Mouse (Mus musculus) gastrocnemius, postnatal 25 days (tissue): ENCODE measurements around the gene Il3. TPM values are rescaled to one million over a fixed set of nuclear protein-coding genes. Genes with fewer than 3 reads are reported as not detected.
"Not testable (repeated sequence)": the region's sequence is repeated elsewhere in the genome, so short reads cannot be mapped to it uniquely, and the experiment has no call there.

Experiments used
- DNase-seq: peaks from one replicate; pipeline ENCODE4 v3.0.0; 2022
- long read RNA-seq, 2 experiments: library from polyadenylated mRNA; stranded (forward); transcript quantifications; one replicate each; pipeline ENCODE4 v2.0.0; 2021
- total RNA-seq, 2 experiments: library from RNA; stranded (reverse); gene quantifications; 1 replicate in 1 of 2; 2 replicates in 1 of 2; pipeline ENCODE4 v1.2.3; 2021

Gene Il3
- not detected for total RNA-seq
- long read RNA-seq, experiment 1 = 0 reads
- long read RNA-seq, experiment 2 = 0 reads

DNA sequence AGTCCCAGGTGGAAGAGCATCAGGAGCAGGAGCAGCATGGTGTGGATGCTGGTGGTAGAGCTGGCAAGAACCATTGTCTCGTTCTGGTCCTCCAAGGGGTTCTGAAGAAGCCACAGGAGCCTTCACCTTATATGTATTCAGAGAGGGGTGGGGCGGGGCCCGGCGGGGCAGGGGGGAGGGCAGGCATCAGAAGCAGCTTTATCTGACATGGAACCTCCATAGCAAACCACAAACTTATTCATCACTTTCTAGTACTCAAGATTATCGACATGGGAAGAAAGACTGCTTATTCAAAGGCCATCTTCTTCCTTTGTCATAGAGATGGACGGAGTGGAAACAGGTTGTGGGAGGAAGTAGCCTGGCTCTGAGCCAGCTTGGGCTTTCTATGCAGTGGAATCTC, at the start of gene Il3:
Gene Il3 (minus strand): TSS at position 101 of the 400 bp plus-strand sequence.
- no peak for DNase-seq

DNA sequence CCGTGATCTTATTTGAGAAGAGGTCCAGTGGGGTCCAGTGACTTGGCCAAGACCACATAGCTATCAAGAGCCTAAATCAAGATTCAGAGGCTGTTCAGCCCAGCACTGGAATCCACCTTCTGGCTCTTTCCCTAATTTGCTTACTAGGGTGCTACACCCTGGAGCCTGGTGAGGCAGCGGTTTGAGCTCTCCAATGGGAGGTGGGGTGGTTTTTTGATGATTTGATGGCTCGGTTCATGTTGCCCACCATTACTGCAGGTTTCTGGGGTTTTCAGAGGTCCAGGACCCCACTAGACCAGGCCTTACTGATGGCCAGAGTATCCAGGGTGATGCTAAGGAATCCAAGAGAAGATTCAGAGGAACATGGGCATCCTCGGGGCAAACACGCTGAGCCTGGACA, 48.3 kb upstream of the Il3 start:
- no peak for DNase-seq

DNA sequence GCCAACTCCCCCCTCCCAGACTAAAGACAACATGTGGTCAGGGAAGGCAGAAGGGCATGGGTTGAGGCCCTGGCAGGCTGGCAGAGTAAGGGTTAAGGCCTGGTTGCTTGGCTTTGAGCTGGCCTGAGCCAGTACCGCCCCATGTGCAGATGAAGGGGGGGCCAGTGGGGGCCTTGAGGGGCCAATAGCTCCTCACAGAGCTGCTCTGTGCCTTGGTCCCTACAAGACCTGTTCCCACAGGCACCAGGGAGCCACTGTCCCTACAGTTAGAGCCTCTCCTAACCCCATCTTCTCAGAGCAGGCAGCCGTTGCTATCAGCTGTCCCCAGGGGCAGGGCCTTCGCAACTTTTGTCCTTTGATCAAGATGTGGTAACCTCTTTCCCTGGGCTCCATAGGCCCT, 47.7 kb upstream of the Il3 start:
- no peak for DNase-seq

DNA sequence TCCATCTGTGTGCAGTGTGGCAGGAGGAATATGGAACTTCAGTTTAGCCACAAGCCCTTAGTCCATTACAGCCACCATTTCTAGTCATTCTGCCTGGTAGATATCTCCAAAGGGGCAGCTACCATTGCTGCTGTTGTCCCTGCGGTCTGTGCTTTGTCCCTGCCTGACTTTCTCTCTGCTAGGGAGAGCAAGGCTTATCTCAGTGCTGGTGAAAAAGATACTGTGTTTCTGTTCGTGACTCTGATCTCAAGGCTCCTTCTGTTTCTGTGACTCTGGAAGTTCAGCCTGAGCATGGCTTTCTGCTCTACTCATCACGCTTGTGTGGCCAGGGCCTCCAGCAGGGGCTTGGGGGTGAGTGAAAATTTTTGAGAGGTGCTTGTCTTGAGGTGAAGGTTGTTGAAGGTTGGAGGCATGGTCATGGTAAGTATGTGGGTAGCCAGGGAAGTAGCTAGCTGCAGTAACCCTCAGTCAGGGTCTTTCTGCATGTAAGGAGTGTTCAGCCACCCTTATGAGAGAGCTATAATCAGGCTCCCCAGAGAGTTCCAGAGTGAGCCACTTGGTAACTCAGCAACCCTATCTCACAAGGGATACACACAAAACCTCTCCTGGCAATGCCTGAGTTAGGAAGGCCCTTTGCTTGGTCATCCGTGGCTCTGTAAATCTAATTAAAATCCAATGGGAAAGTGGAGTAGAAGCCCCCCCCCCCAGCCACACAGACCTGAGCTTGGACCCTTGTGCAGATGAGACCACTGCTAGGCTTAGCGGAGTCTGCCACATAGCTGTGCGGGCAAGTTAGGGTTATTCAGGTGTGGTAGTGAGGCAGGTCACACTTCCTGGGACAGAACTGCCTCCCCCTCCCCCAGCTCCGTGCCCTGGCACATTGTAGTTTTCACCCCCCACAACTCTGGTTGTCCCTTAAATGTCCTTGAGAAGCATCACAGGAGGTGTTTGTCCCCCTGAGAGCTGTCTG, 46.6 kb upstream of the Il3 start:
- no peak for DNase-seq

DNA sequence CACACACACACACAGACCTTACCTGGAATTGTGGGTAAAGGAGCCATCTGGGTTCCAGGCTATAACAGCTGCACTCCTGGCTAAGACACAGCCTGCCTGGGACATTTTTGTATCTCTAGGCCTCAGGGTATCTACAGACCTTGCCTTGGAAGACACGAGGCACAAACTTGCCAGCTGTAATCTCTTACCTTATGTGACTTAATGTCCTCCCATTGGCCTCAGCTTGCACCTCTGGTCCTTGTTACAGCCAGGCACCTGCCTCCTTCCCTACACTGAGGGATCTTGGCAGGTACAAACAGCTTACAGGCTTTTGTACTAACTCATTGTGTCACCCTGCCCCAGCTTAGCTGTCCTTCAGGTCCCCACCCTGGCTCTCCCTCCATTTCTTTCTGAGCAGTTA, 45.5 kb upstream of the Il3 start:
- DNase-seq = peak; percentile 21

DNA sequence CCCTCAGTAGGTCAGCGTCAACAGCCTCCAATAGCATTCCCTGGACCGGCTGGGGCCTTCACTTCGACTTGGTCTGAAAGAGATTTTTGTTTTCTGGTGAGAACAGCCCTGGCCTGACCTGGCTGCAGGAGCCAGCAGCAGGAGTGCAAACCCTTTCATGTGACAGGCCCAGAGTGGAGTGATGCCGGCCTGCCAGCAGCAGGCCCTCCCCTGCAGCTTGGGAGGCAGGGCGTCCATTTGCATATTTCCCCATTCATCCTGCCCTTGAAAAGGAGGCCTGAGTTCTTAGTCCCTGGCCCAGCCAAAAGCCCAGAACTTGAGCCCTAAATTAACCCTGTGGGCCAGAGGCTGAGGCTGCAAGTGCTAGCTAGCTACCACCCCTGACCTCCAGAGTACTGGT, 44.9 kb upstream of the Il3 start:
- peak; percentile 46 for DNase-seq

DNA sequence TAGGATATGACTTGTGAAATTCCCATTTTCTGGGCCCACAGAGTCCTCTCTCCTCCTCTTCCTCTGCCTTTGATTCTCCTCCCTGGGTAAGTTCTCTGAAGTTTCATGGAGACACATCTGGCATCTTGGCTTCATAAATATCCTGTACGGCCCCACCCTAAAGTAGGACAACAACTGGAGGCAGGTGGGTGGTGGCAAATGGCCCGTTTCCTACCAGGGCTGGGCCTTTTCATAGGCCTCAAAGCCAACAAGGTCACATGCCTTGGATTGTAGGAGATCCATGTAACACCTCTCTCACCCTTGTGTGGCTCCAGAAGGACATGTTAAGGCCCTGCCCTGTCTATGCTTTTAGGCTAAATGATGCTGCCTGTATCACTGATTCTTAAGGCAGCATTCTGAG, 43.5 kb upstream of the Il3 start:
- no peak for DNase-seq

DNA sequence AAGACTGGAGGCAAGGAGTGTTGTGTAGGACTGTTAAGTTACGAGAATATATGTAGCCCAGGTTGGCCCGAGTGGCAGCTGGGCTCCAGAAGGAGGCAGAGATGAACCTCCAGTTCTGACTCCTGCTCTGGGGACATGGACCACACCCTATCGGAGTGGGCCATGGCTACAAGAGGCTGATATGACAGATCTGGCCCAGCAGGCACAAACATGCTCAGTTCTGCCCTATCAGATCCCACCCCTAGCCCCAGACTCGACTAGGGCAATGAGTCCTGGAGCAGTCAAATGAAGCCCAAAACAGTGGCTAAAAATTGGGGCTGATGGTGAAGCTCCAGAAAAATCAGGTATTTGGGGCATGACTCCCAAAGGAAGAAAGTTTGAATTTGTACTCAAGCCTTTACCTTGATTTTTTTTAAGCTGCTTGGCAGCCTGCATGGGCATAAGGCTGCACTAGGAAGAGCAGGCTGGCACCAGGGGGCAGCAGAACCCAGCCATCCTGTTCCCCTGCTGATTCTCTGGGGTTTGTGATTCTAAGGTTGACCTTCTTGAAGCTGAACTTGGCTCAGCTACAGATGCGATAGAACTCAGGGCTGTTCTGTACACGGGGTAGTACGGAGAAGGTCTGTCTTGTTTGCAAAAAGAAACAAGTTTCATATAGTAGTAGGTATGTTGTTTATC, 40.2 kb upstream of the Il3 start:
- peak; percentile 44 for DNase-seq

DNA sequence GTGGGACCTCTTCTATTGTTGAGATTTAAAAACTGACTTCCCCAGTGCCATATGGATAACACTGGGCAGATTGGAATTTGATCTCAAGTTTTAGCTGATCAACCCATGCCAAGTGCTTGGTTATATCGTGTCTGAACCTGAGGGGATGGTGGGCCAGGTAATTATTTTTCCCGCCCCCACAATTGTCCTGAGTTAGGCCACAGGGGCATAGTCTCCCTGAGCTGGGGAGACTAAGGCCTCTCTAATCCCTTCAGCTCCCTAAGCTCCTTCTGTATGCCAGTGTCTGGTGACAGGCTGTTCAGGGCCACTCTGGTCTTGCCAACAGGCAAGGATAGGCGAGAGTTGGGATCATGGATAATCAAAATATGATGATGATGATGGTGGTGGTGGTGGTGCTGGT, 38.3 kb upstream of the Il3 start:
- DNase-seq = no peak

DNA sequence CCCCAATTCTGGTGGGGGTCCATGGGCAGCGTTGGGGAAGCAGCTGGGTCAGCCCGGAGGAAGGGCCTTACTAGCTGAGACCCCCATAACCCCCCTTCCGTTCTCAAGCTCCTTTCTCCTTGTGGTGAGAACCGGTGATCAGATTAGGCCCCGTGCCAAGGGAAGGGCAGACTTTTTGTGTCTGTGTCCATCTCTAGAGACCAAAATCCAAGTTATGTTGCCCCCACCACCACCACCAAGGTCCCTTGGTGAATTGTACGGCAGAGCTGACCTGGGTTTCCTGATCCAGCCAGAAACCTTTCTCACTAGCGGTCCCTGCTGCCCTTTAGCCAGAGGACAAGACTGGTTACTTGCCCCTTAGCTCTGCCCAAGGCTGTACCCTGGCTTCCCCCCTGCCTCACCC, 37.4 kb upstream of the Il3 start:
- no peak for DNase-seq

DNA sequence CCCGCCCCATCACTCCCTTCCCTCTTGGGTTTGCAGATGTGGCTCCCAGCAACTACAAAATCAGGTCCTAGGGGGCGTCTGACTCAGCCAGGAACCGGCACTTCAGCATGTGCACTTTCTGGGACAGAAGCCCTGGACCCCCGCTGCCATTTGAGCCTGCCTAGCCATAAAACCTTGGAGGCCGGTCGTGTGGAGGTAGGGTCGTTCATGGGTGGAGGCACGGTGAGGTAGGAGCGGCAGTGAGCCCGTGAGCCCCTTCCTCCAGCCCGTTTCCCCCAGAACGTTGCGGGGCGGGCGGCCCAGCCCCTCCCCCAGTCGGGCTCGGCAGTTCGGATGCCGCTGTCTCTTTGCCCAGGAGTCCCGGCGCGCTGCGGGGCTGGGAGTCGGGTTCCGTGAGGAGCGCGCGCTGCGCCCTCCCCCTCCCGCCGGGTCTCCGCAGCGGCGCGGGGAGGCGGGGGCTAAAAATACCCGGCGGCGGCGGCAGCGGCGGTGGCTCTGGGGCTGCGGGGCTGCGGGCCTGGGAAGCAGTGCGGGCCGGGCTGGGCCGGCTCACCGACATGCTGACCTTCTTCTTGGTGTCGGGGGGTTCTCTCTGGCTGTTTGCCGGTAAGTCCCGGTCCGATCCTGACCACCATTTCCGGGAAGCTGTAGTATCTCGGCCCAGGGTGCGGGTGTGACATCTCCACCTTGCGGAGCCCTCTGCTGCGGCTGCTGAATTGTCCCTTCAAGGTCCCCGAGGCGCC, 36.8 kb upstream of the Il3 start, which contains the start of gene Acsl6:
Gene Acsl6 (plus strand): TSS at position 71 of the 743 bp plus-strand sequence.
- peak; percentile 22 for DNase-seq

DNA sequence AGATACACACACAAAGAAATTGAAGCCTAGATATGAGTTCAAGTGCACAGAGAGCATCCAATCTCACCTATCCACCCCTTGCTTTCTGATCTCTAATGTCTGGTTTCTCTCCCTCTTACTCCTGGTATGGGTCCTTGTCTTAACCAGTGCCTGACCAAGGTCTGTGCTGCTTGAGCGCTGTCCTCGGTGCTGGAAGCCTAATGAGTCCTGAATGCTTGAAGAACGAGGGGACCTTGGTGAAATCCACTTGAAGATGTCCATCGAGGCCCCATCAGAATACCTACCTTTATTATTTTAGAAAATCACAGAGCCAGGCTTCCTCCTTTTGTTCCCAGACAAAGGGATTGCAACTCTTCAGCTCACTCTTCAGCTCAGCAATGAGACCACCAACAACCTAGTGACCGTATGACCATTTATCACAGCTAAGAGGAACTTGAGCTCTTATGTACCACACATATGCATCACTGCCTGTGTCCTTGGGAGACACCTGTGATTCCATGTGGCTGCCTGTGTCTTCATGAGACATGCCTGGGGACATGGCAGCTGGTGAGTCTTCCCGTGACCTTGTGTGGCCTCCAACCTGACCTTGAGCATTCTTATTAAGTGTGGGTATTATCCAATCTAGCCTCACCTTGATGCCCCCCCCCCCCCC, 36.1 kb upstream of the Il3 start:
- no peak for DNase-seq

DNA sequence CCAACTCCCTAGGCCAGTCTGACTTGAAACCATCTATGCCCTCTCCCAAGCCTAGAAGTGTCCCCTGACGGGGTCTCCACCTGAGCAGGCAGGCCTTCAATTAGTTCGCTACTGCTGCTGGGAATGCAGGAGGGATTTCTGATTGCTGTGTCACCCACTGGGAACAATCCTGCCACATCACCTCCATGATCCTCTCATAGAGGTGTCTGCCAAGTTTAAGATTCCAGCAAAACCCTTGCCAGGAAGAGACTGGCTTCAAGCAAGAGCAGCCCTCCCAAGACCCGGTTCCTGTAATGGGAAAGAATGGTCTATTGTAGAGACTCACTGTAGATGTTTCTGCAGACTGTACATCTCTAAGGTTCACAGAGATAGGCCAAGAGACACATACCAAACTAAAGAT, 35.5 kb upstream of the Il3 start:
- DNase-seq = no peak

DNA sequence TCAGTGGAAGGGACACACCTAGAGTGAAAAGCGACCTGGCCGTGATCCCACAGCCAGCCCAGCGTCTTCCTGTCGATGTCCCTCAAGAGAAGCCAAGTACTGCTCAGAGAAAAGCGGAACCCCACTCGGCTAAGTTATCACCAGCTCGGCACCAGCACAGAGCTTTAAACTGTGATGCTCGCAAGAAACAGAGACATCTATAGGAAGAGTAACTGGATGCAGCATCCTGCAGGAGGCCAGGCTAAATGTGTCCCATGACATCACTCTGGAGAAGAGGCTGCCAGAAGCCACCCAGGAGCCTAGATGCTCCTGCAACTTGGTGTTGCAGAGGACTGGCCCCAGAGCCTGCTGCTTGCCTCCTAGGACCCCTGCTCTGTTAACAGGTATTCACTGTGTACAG, 34.9 kb upstream of the Il3 start:
- no peak for DNase-seq

DNA sequence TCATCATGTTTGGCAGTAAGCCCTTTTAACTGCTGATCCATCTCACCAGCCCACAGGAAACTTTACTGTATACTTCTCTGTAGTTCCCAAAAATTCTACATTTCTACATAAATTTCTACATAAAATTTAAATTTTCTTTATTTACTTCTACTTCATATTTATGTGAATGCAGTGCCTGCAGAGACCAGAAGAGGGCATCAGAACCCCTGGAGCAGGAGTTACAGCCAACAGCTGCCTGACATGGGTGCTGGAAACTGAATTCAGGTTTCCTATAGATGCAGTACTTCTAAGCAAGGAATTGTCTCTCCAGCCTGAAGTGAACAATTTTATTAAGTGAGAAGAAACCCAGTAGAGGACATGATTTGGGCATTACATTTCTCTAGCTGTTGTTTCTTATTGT, 31.7 kb upstream of the Il3 start:
- DNase-seq = no peak

DNA sequence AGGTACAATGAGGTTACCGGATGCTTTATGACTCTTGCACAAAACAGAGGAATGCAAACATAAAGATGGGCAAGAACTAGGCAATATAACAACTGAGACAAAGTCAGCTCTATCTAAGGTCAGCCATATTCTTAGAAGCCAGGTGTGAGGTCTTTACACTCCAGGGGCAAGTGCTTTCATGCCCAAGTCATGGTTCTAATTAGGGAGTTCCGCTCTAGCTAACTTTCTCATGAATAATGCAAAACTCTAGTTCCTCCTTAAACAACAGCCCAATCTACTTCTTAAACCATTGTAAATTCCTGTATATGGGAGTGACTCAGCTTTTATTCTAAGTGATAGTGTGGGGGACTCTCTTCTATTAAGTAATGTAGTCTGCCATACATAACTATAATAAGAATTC, 30.4 kb upstream of the Il3 start:
- not testable (repeated sequence) for DNase-seq

DNA sequence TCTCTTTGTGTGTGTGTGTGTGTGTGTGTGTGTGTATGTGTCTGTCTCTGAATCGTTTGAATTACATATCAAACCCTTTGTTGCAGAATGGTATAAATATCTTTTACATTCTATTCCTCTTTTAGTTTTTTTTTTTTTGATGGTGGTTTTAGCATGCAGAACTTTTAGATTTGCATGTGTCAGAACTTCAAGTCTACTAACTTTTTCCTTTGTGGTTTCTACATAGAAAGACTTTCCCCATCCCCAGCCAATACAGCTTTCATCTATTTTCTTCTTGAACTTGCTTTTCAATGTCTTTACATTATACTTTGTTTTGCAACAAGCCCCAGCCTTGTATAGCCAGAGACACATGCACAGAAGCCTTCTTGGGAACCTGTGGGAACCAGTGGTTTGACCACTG, 29.7 kb upstream of the Il3 start:
- no peak for DNase-seq

DNA sequence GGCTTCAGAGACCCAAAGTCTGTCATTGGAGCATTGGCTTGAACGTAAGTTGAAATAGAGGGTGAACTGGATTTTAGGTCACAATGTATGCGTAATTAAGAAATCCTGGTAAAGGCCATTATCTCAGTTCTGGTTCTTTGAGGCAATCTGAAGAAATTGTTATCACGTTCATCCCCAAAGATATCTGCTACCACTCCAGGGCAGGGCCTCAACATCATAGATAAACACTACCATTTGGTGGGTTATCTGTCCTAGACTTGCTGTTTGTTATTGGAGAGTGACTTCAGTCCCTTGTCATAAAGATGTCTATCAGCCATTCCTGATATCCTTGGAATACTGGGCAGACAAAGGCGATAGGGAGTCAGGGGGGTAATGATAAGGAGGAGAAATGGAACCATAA, 28.9 kb upstream of the Il3 start:
- DNase-seq = no peak

DNA sequence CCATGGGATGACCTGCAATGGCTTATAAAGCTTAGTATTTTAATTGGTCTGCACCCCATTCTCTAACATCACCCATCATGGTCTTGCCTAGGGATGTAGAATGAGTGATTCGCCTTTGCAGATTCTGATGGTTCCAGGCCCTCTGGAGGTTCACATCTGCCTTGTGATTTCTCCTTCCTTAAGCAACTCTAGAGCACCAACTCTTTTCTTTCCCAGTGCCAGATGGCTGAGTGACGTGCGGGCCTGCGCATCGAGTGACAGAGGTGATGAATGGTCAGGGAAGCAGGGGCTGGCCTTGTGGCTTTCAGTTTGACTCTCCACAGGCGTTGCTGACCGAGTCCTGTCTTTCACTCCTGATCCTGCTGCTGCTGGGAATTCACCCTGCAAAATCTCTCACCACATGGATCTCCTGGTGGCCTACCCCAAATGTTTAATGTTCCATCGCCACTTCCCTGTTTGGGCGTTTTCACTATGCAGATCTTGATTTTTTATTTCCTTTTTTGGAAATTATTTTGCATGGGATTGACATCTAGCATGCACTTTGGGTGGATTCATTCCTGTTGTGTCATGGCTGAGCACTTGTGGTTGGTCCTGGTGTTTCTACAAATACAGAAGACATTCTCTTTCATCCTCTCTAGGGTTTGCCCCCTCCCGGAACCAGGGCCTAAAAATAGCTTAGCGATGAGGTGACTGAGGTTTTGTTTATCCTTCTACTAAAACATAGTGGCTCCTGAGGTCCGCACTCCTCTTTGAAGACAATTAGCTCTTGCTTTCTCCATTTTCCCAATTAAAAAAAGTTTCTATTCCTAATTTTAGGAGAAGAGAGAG, 27.1 kb upstream of the Il3 start:
- DNase-seq = no peak

DNA sequence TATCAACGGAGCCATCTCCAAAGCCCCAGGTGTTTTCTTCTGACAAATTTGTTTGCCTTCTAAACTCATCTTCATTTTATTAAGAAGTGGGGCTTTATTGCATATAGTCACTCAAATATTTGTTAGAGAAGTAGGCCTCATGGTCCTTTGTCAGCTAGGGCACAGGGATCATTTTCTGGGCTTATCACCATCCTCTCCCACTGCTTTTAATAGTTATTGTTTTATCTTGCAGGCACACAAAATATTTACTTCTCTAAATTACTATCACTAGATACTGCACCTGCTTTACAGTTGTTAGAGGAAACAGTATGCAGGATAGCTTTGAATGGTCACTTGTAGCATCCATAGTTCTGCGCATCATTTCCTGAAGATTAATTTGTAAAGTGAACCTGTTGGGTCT, 25.1 kb upstream of the Il3 start:
- no peak for DNase-seq

DNA sequence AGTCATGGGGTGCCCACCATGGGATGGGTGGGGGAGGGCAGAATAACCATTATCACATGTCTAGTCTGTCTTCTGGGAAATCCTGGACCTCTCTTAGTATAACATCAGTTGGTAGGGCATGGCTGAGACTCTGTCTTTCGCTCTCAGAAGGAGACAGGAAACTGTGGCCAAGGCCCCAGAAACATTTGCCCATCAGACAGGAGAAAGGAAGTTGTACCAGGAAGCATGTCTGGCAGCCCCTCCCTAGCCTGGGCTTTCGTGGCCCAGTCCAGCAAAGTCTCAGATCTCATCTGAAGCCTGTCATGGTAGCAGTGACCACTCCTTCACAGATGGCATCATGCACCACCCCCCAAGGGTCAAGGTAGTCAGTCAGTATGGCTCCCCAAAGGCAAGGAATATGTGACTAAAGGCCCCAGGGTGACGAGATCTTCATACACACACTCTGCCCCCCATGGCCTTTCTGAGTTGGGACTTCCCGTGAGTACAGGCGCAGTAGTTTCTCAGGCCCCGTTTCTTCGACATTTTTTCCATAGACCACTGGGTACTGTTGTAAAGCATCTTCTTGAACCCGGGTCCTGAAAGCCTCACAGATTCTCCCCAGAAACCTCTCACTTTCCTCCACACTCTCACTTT, 20.9 kb upstream of the Il3 start:
- no peak for DNase-seq
